Mouse (Mus musculus): ENCODE data around the gene Wdr4. TPM values are rescaled to one million over a fixed set of nuclear protein-coding genes. Genes with fewer than 3 reads are reported as not detected.
"Not testable (repeated sequence)": the region's sequence is repeated elsewhere in the genome, so short reads cannot be mapped to it uniquely, and the experiment has no call there.

Gene Wdr4
- polyA plus RNA-seq, 1 experiment = 26.1 TPM

GRCm38 (mm10) chr17:31540101-31540500 lies 20.3 kb upstream of the Wdr4 start:
- H3K4me3 ChIP-seq = no peak overlapping the region
- no peaks in the 10 kb centered on the region for H3K36me3 ChIP-seq (ENCODE audit: control insufficient read depth, insufficient read depth)
- H3K4me2 ChIP-seq (ENCODE audit: low read depth) = no peak overlapping the region
- H3K79me2 ChIP-seq (ENCODE audit: control insufficient read depth, insufficient read depth) = no peaks in the 10 kb centered on the region
- H3K27me3 ChIP-seq (ENCODE audit: control insufficient read depth, insufficient read depth, insufficient read length) = no peaks in the 10 kb centered on the region
- H3ac ChIP-seq (ENCODE audit: control insufficient read depth, insufficient read length) = no peak overlapping the region
- TF ChIP-seq E2F4 (IDR thresholded peaks at IDR 0.05; ENCODE audit: insufficient read depth) (no peak), CEBPB (IDR thresholded peaks at IDR 0.05; ENCODE audit: insufficient read depth, poor library complexity, severe bottlenecking) (peak; percentile 81; the same call in 1 of the 2 replicates)

GRCm38 (mm10) chr17:31535871-31536629 lies 16.3 kb upstream of the Wdr4 start:
- Histone ChIP-seq H3K4me2 (ENCODE audit: low read depth) (no peak overlapping the region), H3K27me3 (ENCODE audit: control insufficient read depth, insufficient read depth, insufficient read length) (no peaks in the 10 kb centered on the region), H3ac (ENCODE audit: control insufficient read depth, insufficient read length) (no peak overlapping the region), H3K36me3 (ENCODE audit: control insufficient read depth, insufficient read depth) (peaks cover 4% of the 10 kb centered on the region), H3K4me3 (no peak overlapping the region), H3K79me2 (ENCODE audit: control insufficient read depth, insufficient read depth) (no peaks in the 10 kb centered on the region)
- TF ChIP-seq MAX (IDR thresholded peaks at IDR 0.05; ENCODE audit: low read depth) (no peak), USF1 (IDR thresholded peaks at IDR 0.05; ENCODE audit: low read depth) (no peak), POLR2AphosphoS2 (IDR thresholded peaks at IDR 0.05; ENCODE audit: insufficient read length, low read depth) (no peak), POLR2A (IDR thresholded peaks at IDR 0.05; ENCODE audit: insufficient read length, low read depth) (no peak), CEBPB (IDR thresholded peaks at IDR 0.05; ENCODE audit: insufficient read depth, poor library complexity, severe bottlenecking) (no peak), MYOD1 (IDR thresholded peaks at IDR 0.05; ENCODE audit: control insufficient read depth in 1 of 3, insufficient read length in 2 of 3, low read depth in 2 of 3) (no peak)

- no peaks in the 10 kb centered on the region for H3K27me3 ChIP-seq (ENCODE audit: control insufficient read depth, insufficient read depth, insufficient read length)
- H3K36me3 ChIP-seq (ENCODE audit: control insufficient read depth, insufficient read depth) = peaks cover 5% of the 10 kb centered on the region
- TF ChIP-seq MYOG (IDR thresholded peaks at IDR 0.05; ENCODE audit: control insufficient read depth in 1 of 3, insufficient read depth in 1 of 3, insufficient read length in 2 of 3, low read depth in 2 of 3) (no peak), USF1 (IDR thresholded peaks at IDR 0.05; ENCODE audit: low read depth) (peak; percentile 41)
- H3K4me2 ChIP-seq (ENCODE audit: low read depth) = no peak overlapping the region
- no peaks in the 10 kb centered on the region for H3K79me2 ChIP-seq (ENCODE audit: control insufficient read depth, insufficient read depth)
- no peak overlapping the region for H3K4me3 ChIP-seq
- H3ac ChIP-seq (ENCODE audit: control insufficient read depth, insufficient read length) = no peak overlapping the region
Measured at GRCm38 (mm10) chr17:31535358-31535757, 15.6 kb upstream of the Wdr4 start.

- H3ac ChIP-seq (ENCODE audit: control insufficient read depth, insufficient read length); H3K27me3 ChIP-seq (ENCODE audit: control insufficient read depth, insufficient read depth, insufficient read length); H3K79me2 ChIP-seq (ENCODE audit: control insufficient read depth, insufficient read depth); H3K4me3 ChIP-seq; H3K4me2 ChIP-seq (ENCODE audit: low read depth); H3K36me3 ChIP-seq (ENCODE audit: control insufficient read depth, insufficient read depth): not testable (repeated sequence)
Measured at GRCm38 (mm10) chr17:31532331-31532730, 12.6 kb upstream of the Wdr4 start.

- no peaks in the 10 kb centered on the region for H3K27me3 ChIP-seq (ENCODE audit: control insufficient read depth, insufficient read depth, insufficient read length)
- peaks cover 10% of the 10 kb centered on the region for H3K36me3 ChIP-seq (ENCODE audit: control insufficient read depth, insufficient read depth)
- no peak overlapping the region for H3ac ChIP-seq (ENCODE audit: control insufficient read depth, insufficient read length)
- H3K4me2 ChIP-seq (ENCODE audit: low read depth) = no peak overlapping the region
- no peak overlapping the region for H3K4me3 ChIP-seq
- no peaks in the 10 kb centered on the region for H3K79me2 ChIP-seq (ENCODE audit: control insufficient read depth, insufficient read depth)
- TF ChIP-seq MAX (IDR thresholded peaks at IDR 0.05; ENCODE audit: low read depth) (no peak), MYOD1 (IDR thresholded peaks at IDR 0.05; ENCODE audit: control insufficient read depth in 1 of 3, insufficient read length in 2 of 3, low read depth in 2 of 3) (no peak), USF1 (IDR thresholded peaks at IDR 0.05; ENCODE audit: low read depth) (no peak), CEBPB (IDR thresholded peaks at IDR 0.05; ENCODE audit: insufficient read depth, poor library complexity, severe bottlenecking) (no peak), SRF (IDR thresholded peaks at IDR 0.05; ENCODE audit: control insufficient read depth, insufficient read length, low read depth) (no peak), MYOG (IDR thresholded peaks at IDR 0.05; ENCODE audit: control insufficient read depth in 1 of 3, insufficient read depth in 1 of 3, insufficient read length in 2 of 3, low read depth in 2 of 3) (no peak), E2F4 (IDR thresholded peaks at IDR 0.05; ENCODE audit: insufficient read depth) (no peak)
Measured at GRCm38 (mm10) chr17:31531441-31532158, 11.8 kb upstream of the Wdr4 start.

GRCm38 (mm10) chr17:31529314-31529713 lies 9.5 kb upstream of the Wdr4 start:
- no peak overlapping the region for H3K4me3 ChIP-seq
- H3K36me3 ChIP-seq (ENCODE audit: control insufficient read depth, insufficient read depth) = peaks cover 10% of the 10 kb centered on the region
- TF ChIP-seq POLR2AphosphoS2 (IDR thresholded peaks at IDR 0.05; ENCODE audit: insufficient read length, low read depth) = no peak
- TF ChIP-seq USF1 (IDR thresholded peaks at IDR 0.05; ENCODE audit: low read depth) = no peak
- TF ChIP-seq SRF (IDR thresholded peaks at IDR 0.05; ENCODE audit: control insufficient read depth, insufficient read length, low read depth) = no peak
- TF ChIP-seq E2F4 (IDR thresholded peaks at IDR 0.05; ENCODE audit: insufficient read depth) = no peak
- TF ChIP-seq CEBPB (IDR thresholded peaks at IDR 0.05; ENCODE audit: insufficient read depth, poor library complexity, severe bottlenecking) = no peak
- no peak for TF ChIP-seq TCF3 (IDR thresholded peaks at IDR 0.05; ENCODE audit: insufficient read length, low read depth)
- no peak for TF ChIP-seq MYOG (IDR thresholded peaks at IDR 0.05; ENCODE audit: control insufficient read depth in 1 of 3, insufficient read depth in 1 of 3, insufficient read length in 2 of 3, low read depth in 2 of 3)
- TF ChIP-seq POLR2A (IDR thresholded peaks at IDR 0.05; ENCODE audit: insufficient read length, low read depth) = no peak
- no peak for TF ChIP-seq REST (IDR thresholded peaks at IDR 0.05; ENCODE audit: insufficient read depth, insufficient read length)
- no peak for TF ChIP-seq MAX (IDR thresholded peaks at IDR 0.05; ENCODE audit: low read depth)
- no peak for TF ChIP-seq MYOD1 (IDR thresholded peaks at IDR 0.05; ENCODE audit: control insufficient read depth in 1 of 3, insufficient read length in 2 of 3, low read depth in 2 of 3)
- TF ChIP-seq TCF12 (IDR thresholded peaks at IDR 0.05; ENCODE audit: insufficient read depth, poor library complexity, severe bottlenecking) = no peak

More at GRCm38 (mm10) chr17:31529314-31529713, 9.5 kb upstream of the Wdr4 start:
- H3K27me3 ChIP-seq (ENCODE audit: control insufficient read depth, insufficient read depth, insufficient read length) = no peaks in the 10 kb centered on the region
- H3ac ChIP-seq (ENCODE audit: control insufficient read depth, insufficient read length) = no peak overlapping the region
- H3K4me2 ChIP-seq (ENCODE audit: low read depth) = no peak overlapping the region
- H3K79me2 ChIP-seq (ENCODE audit: control insufficient read depth, insufficient read depth) = no peaks in the 10 kb centered on the region

All from myocyte (in vitro differentiated cells).